Mouse (Mus musculus) right cerebral cortex, adult 2 months (tissue): Measurements from ENCODE around the gene Mrpl33.
A peak's percentile ranks its signal among the peaks of the same experiment; 100 is the strongest.
"Not testable (repeated sequence)": the region's sequence is repeated elsewhere in the genome, so short reads cannot be mapped to it uniquely, and the experiment has no call there.

ENCODE experiments used
- DNase-seq, 2 experiments: peaks; one replicate each; pipeline ENCODE4 v3.0.0; 2021 to 2022; ENCODE audit warnings: low spot score in 2 of 2

The Mrpl33 gene

GRCm38 (mm10) chr5:31595868-31596267 lies 867 bp upstream of the Mrpl33 start:
- DNase-seq, result no peak

- no peak for DNase-seq
Measured at GRCm38 (mm10) chr5:31597430-31597944, 752 bp downstream of the Mrpl33 start.

GRCm38 (mm10) chr5:31598121-31598520 lies 1.4 kb downstream of the Mrpl33 start:
- no peak for DNase-seq

GRCm38 (mm10) chr5:31598579-31598978 lies 1.8 kb downstream of the Mrpl33 start:
- peak in 1 of 2 experiments; percentile 18 for DNase-seq

- DNase-seq, result no peak
Measured at GRCm38 (mm10) chr5:31599161-31599560, 2.4 kb downstream of the Mrpl33 start.

- DNase-seq, result no peak
Measured at GRCm38 (mm10) chr5:31601162-31601722, 4.5 kb downstream of the Mrpl33 start.

- DNase-seq, result peak; percentile 38 to 55
Measured at GRCm38 (mm10) chr5:31602377-31602776, 5.6 kb downstream of the Mrpl33 start.

- no peak for DNase-seq
Measured at GRCm38 (mm10) chr5:31603766-31604165, 7.0 kb downstream of the Mrpl33 start.

- no peak for DNase-seq
Measured at GRCm38 (mm10) chr5:31606151-31606550, 9.4 kb downstream of the Mrpl33 start.

GRCm38 (mm10) chr5:31610376-31611086 lies 13.8 kb downstream of the Mrpl33 start:
- no peak for DNase-seq

GRCm38 (mm10) chr5:31611186-31611585 lies 14.5 kb downstream of the Mrpl33 start:
- DNase-seq, result no peak

GRCm38 (mm10) chr5:31613852-31614286 lies 17.1 kb downstream of the Mrpl33 start:
- DNase-seq, result peak; percentile 80 to 87

- DNase-seq, result no peak
Measured at GRCm38 (mm10) chr5:31614339-31615025, 17.7 kb downstream of the Mrpl33 start.

- no peak for DNase-seq
Measured at GRCm38 (mm10) chr5:31620326-31620725, 23.6 kb downstream of the Mrpl33 start.

GRCm38 (mm10) chr5:31627117-31627516 lies 30.4 kb downstream of the Mrpl33 start:
- DNase-seq, result no peak

- no peak for DNase-seq
Measured at GRCm38 (mm10) chr5:31627562-31628526, 31.1 kb downstream of the Mrpl33 start.

- no peak for DNase-seq
Measured at GRCm38 (mm10) chr5:31628555-31628954, 31.8 kb downstream of the Mrpl33 start.

- no peak for DNase-seq
Measured at GRCm38 (mm10) chr5:31630064-31630463, 33.3 kb downstream of the Mrpl33 start.

GRCm38 (mm10) chr5:31631169-31631568 lies 34.4 kb downstream of the Mrpl33 start:
- not testable (repeated sequence) for DNase-seq

- DNase-seq, result no peak
Measured at GRCm38 (mm10) chr5:31634161-31634560, 37.4 kb downstream of the Mrpl33 start.

GRCm38 (mm10) chr5:31634679-31635078 lies 37.9 kb downstream of the Mrpl33 start:
- DNase-seq, result no peak
